Mouse (Mus musculus) left cerebral cortex, postnatal 10 days (tissue): ENCODE measurements around the gene 4930467E23Rik. TPM values are rescaled to one million over a fixed set of nuclear protein-coding genes. Genes with fewer than 3 reads are reported as not detected.
A peak's percentile ranks its signal among the peaks of the same experiment; 100 is the strongest.
"Not testable (repeated sequence)": the region's sequence is repeated elsewhere in the genome, so short reads cannot be mapped to it uniquely, and the experiment has no call there.

ENCODE experiments used
- DNase-seq, 2 experiments: peaks; one replicate each; pipeline ENCODE4 v3.0.0; 2021 to 2022; ENCODE audit warnings: low spot score in 2 of 2, mixed read lengths in 1 of 2; ENCODE audit errors: extremely low spot score in 1 of 2
- intact Hi-C: fragments of 180-260 bp; cut with DNase I; formaldehyde crosslinking; loops from one replicate; pipeline ENCODE4 v1.15.1; 2025
- total RNA-seq, 2 experiments: library from RNA; stranded (reverse); gene quantifications; 2 replicates each; pipeline ENCODE4 v1.2.3; 2021

Gene 4930467E23Rik
- total RNA-seq, 2 experiments from 2014 or later: 0.30 TPM; not detected in 1

GRCm38 (mm10) chr8:19707761-19708443, 21.5 kb upstream of the 4930467E23Rik start:
- intact Hi-C loops: not testable (repeated sequence)
- DNase-seq: peak in 1 of 2 experiments; percentile 35

- DNase-seq, intact Hi-C loops: not testable (repeated sequence)
Measured at GRCm38 (mm10) chr8:19708976-19709375, 20.4 kb upstream of the 4930467E23Rik start.

- peak in 1 of 2 experiments; percentile 64 for DNase-seq
- intact Hi-C loops: not testable (repeated sequence)
Measured at GRCm38 (mm10) chr8:19709488-19709887, 19.9 kb upstream of the 4930467E23Rik start.

GRCm38 (mm10) chr8:19711171-19711860, 18.1 kb upstream of the 4930467E23Rik start:
- DNase-seq, intact Hi-C loops: not testable (repeated sequence)

GRCm38 (mm10) chr8:19712227-19712750, 17.1 kb upstream of the 4930467E23Rik start:
- intact Hi-C loops, DNase-seq: not testable (repeated sequence)

GRCm38 (mm10) chr8:19712816-19713215, 16.6 kb upstream of the 4930467E23Rik start:
- intact Hi-C loops: not testable (repeated sequence)

GRCm38 (mm10) chr8:19713232-19713834, 16.0 kb upstream of the 4930467E23Rik start:
- intact Hi-C loops: not testable (repeated sequence)
- peak in 1 of 2 experiments; percentile 60 for DNase-seq

More at GRCm38 (mm10) chr8:19712816-19713215, 16.6 kb upstream of the 4930467E23Rik start:
- DNase-seq: not testable (repeated sequence)

- DNase-seq, intact Hi-C loops: not testable (repeated sequence)
Measured at GRCm38 (mm10) chr8:19714426-19714825, 14.9 kb upstream of the 4930467E23Rik start.

GRCm38 (mm10) chr8:19715266-19715665, 14.1 kb upstream of the 4930467E23Rik start:
- intact Hi-C loops, DNase-seq: not testable (repeated sequence)

- intact Hi-C loops: not testable (repeated sequence)
- peak in 1 of 2 experiments; percentile 25 for DNase-seq
Measured at GRCm38 (mm10) chr8:19717851-19718250, 11.5 kb upstream of the 4930467E23Rik start.

- DNase-seq: peak in 1 of 2 experiments; percentile 30
Measured at GRCm38 (mm10) chr8:19719513-19719912, 9.9 kb upstream of the 4930467E23Rik start.

GRCm38 (mm10) chr8:19724871-19725270, 4.5 kb upstream of the 4930467E23Rik start:
- DNase-seq, intact Hi-C loops: not testable (repeated sequence)

More at GRCm38 (mm10) chr8:19719513-19719912, 9.9 kb upstream of the 4930467E23Rik start:
- intact Hi-C loops: not testable (repeated sequence)

- DNase-seq, intact Hi-C loops: not testable (repeated sequence)
Measured at GRCm38 (mm10) chr8:19751773-19752172, 22.4 kb downstream of the 4930467E23Rik start.

GRCm38 (mm10) chr8:19754178-19754577, 24.8 kb downstream of the 4930467E23Rik start:
- intact Hi-C loops, DNase-seq: not testable (repeated sequence)

- intact Hi-C loops, DNase-seq: not testable (repeated sequence)
Measured at GRCm38 (mm10) chr8:19754961-19755360, 25.6 kb downstream of the 4930467E23Rik start.

- intact Hi-C loops, DNase-seq: not testable (repeated sequence)
Measured at GRCm38 (mm10) chr8:19761660-19762059, 32.3 kb downstream of the 4930467E23Rik start.

GRCm38 (mm10) chr8:19762860-19763592, 33.6 kb downstream of the 4930467E23Rik start:
- intact Hi-C loops: not testable (repeated sequence)
- DNase-seq: peak in 1 of 2 experiments; percentile 34

- DNase-seq: peak in 1 of 2 experiments; percentile 69
- intact Hi-C loops: not testable (repeated sequence)
Measured at GRCm38 (mm10) chr8:19765531-19765930, 36.2 kb downstream of the 4930467E23Rik start.
